Mouse (Mus musculus) layer of hippocampus, postnatal 36 days (tissue): ENCODE measurements around the gene Evpl. TPM values are rescaled to one million over a fixed set of nuclear protein-coding genes. Genes with fewer than 3 reads are reported as not detected.

ENCODE experiments used
- DNase-seq, 2 experiments: peaks; one replicate each; pipeline ENCODE4 v3.0.0; 2022
- total RNA-seq, 2 experiments: library from RNA; stranded (reverse); gene quantifications; 2 replicates each; pipeline ENCODE4 v1.2.3; 2021

The Evpl gene
- total RNA-seq, 2 experiments from 2014 or later, result 0.25 to 0.85 TPM

DNA sequence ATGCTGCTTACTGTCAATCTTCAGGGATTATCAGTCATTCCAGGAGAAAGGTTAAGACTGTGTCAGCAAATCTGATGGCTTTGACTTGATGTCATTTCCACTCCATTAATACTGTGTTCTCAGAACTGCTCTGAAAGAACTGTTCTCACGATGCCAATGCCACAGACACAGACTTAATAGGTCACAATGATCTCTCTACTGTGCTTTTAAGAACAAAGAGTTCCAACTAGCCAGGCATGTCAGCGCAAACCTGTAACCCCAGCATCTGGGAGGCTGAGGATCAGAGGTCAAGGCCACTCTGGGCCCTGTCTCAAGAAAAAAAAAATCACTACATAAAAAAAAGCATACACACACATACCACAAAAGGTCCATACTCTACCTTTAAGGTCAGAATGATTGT, 65.9 kb downstream of the Evpl start:
- no peak for DNase-seq

Other genes with a start within 250 kb of the Evpl start
- 10 to 100 TPM; 13.4 to 14.2 TPM for gene Galk1, start 225.4 kb downstream of the Evpl start, total RNA-seq
- gene H3f3b, start 210.1 kb downstream of the Evpl start, total RNA-seq, result 100 to 1,000 TPM; 263 to 275 TPM
- 10 to 100 TPM; 19.4 to 21.9 TPM for gene Unk, start 207.8 kb downstream of the Evpl start, total RNA-seq
- 1 to 10 TPM; 1.9 to 2.4 TPM for gene Unc13d, start 160.1 kb downstream of the Evpl start, total RNA-seq
- gene Wbp2, start 151.1 kb downstream of the Evpl start, total RNA-seq, result 100 to 1,000 TPM; 402 to 404 TPM
- gene Trim47, start 110.9 kb downstream of the Evpl start, total RNA-seq, result 1 to 10 TPM; 4.4 to 4.6 TPM
- gene Trim65, start 106.9 kb downstream of the Evpl start, total RNA-seq, result 1 to 10 TPM; 7.1 to 8.0 TPM
- gene Mrpl38, start 99.2 kb downstream of the Evpl start, total RNA-seq, result 10 to 100 TPM; 55.1 to 58.2 TPM
- gene Fbf1, start 69.9 kb downstream of the Evpl start, total RNA-seq, result 10 to 100 TPM; 80.9 to 95.6 TPM
- gene Ten1, start 39.2 kb downstream of the Evpl start, total RNA-seq, result 10 to 100 TPM; 36.1 to 45.4 TPM
- 100 to 1,000 TPM; 119 to 126 TPM for gene Acox1, start 39.0 kb downstream of the Evpl start, total RNA-seq
- 10 to 100 TPM; 60.7 to 66.0 TPM for gene Srp68, start 36.1 kb upstream of the Evpl start, total RNA-seq
- not detected for gene Galr2, start 42.9 kb upstream of the Evpl start, total RNA-seq
- 10 to 100 TPM; 77.1 to 80.9 TPM for gene Exoc7, start 69.2 kb upstream of the Evpl start, total RNA-seq
- gene Foxj1, start 97.3 kb upstream of the Evpl start, total RNA-seq, result 1 to 10 TPM; 4.3 to 5.8 TPM
- gene Rnf157, start 175.0 kb upstream of the Evpl start, total RNA-seq, result 100 to 1,000 TPM; 212 to 247 TPM
- gene Ubald2, start 196.0 kb upstream of the Evpl start, total RNA-seq, result 10 to 100 TPM; 37.4 to 38.0 TPM
- gene Qrich2, start 228.2 kb upstream of the Evpl start, total RNA-seq, result not detected